Mouse (Mus musculus) myocyte (in vitro differentiated cells): ENCODE data around the gene Vwa1.

Source experiments
- E2F4 ChIP-seq: IDR thresholded peaks from one replicate; pipeline ENCODE4 v1.6.1; 2011; ENCODE audit warnings: mild to moderate bottlenecking, control low read depth, moderate library complexity; ENCODE audit not compliant: insufficient read depth
- MAX ChIP-seq: IDR thresholded peaks from one replicate; pipeline ENCODE4 v1.6.1; 2011; ENCODE audit warnings: low read depth, mild to moderate bottlenecking, control low read depth
- MYOG ChIP-seq, 3 experiments: IDR thresholded peaks; one replicate each; pipeline ENCODE4 v1.6.1; 2011; ENCODE audit warnings: control low read depth in 2 of 3, low read depth in 2 of 3, mild to moderate bottlenecking in 2 of 3; ENCODE audit not compliant: insufficient read length in 2 of 3, control insufficient read depth in 1 of 3, insufficient read depth in 1 of 3
- POLR2A ChIP-seq: IDR thresholded peaks from one replicate; pipeline ENCODE4 v1.6.1; 2011; ENCODE audit warnings: low read depth, mild to moderate bottlenecking, control low read depth, moderate library complexity; ENCODE audit not compliant: insufficient read length
- REST ChIP-seq: IDR thresholded peaks from one replicate; pipeline ENCODE4 v1.6.1; 2011; ENCODE audit warnings: mild to moderate bottlenecking, control low read depth, moderate library complexity; ENCODE audit not compliant: insufficient read depth, insufficient read length
- TCF12 ChIP-seq: IDR thresholded peaks from one replicate; pipeline ENCODE4 v1.6.1; 2011; ENCODE audit warnings: mild to moderate bottlenecking, control low read depth; ENCODE audit not compliant: poor library complexity, insufficient read depth, severe bottlenecking
- TCF3 ChIP-seq: IDR thresholded peaks from one replicate; pipeline ENCODE4 v1.6.1; 2011; ENCODE audit warnings: low read depth, control low read depth; ENCODE audit not compliant: insufficient read length

- TF ChIP-seq POLR2A (peak; percentile 66), TCF12 (peak; percentile 7), REST (no peak), TCF3 (peak; percentile 2), MAX (no peak), MYOG (IDR thresholded peaks at IDR 0.05; ENCODE audit: control insufficient read depth in 1 of 3, insufficient read depth in 1 of 3, insufficient read length in 2 of 3, low read depth in 2 of 3) (peak in 2 of 3 experiments; percentile 24 to 52), E2F4 (no peak)
Observed at GRCm38 (mm10) chr4:155774280-155774754, at the start of gene Vwa1.
